Mouse (Mus musculus) urinary bladder, adult 18-20 months (tissue): ENCODE results near the gene Clcnkb.

Experiments used
- DNase-seq, 2 experiments: peaks; one replicate each; pipeline ENCODE4 v3.0.0; 2022; ENCODE audit warnings: low spot score in 2 of 2, mixed read lengths in 2 of 2

The Clcnkb gene

DNA sequence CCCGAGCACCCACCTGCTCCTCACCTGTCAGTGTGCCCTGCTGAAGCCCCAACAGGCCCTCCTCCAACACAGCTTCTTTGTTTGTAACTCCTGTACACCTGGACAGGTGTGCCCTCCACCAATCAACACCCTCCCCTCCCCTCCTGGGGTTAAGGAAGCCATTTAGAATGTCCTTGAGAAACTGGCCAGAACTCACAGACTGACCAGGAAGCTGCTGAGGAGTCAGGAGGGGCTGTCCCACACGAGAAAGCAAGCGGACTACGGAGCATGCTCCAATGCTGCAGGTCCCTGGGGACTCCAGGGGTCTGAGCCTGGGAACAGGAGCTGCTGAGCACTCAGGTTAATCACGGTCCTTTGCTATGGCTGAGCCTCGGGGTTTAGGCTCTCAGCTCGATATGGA lies at the start of gene Clcnkb:
Gene Clcnkb, minus strand, starts transcription at position 91 of the 400 bp plus-strand sequence.
- no peak for DNase-seq

DNA sequence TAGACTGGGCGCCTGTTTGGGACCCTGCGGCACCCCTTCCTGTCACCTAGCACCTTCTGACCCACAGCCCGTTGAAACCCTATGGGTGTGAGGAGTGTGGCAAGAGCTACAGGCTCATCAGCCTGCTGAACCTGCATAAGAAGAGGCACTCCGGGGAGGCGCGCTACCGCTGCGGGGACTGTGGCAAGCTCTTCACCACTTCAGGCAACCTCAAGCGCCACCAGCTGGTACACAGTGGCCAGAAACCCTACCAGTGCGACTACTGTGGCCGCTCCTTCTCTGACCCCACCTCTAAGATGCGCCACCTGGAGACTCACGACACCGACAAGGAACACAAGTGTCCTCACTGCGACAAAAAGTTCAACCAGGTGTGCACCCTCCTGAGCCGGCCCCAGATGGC lies 48.9 kb upstream of the Clcnkb start:
- peak in 1 of 2 experiments; percentile 0 for DNase-seq

DNA sequence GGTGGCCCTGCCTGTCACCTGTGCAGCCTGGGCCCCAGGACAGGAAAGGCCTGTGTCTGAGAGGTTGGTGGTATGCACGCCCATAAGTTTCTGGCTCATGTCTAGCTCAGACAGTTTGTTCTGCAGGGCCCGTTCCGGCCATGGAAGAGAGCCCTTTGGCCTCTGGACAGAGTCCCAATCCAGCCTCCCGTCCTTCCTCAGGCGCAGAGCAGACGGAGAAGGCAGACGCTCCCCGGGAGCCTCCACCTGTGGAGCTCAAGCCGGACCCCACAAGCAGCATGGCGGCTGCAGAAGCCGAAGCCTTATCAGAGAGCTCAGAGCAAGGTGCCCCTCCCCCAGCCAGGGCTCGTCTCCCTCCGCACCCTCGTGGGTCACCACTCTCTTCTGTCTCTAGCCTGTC lies 47.7 kb upstream of the Clcnkb start:
- DNase-seq = no peak

DNA sequence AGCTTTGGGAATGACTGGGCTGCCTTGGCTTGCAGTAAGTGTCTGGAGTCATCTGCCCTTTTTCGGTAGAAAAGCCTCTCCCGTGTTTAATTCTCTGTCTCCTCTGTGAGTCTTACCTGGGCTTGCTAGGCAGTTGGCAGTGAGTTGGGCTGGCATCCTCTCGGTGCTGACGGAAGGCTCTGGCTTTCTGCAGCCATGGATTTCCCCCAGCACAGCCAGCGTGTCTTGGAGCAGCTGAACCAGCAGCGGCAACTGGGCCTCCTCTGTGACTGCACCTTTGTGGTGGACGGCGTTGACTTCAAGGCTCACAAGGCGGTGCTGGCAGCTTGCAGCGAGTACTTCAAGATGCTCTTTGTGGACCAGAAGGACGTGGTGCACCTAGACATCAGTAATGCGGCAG lies 45.8 kb upstream of the Clcnkb start:
- no peak for DNase-seq

DNA sequence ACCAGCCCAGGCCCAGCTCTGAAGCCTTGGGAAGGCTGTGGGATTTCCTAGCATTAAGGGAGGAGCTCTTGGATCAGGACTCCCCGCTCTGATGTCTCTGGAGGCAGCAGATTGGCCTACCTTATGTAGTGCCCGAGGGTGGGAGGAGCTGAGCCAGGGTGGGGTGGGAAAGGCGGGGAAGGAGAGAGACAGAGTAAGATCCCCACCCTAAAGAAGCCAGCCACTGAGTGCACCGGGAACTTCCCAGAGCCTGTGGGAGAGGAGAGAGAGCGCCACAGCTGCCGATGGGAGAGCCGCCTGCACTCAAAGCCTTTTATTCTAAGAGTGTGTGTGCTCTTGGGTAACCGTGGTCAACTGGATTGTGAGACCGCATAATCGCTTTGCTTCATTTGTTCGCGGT lies 45.3 kb upstream of the Clcnkb start:
- DNase-seq = no peak

DNA sequence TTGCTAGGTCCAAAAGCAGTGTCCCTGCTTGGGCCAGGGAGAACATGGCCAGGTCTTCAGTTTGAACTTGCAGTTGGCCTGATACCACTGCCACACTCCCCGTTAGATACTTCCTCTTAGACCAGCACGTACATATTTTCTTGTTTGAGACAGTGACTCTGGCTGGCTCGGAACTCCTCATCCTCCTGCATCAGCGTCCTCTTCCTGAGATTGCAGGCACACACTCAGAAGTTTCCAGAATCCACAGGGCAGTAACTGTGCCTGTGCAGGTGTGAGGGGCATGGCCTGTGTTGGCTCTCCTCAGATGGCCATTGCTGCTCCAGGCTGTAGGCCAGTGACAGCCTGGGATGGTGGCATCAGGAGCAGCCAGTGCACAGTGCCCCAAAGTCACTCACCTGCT lies 44.7 kb upstream of the Clcnkb start:
- DNase-seq = no peak

DNA sequence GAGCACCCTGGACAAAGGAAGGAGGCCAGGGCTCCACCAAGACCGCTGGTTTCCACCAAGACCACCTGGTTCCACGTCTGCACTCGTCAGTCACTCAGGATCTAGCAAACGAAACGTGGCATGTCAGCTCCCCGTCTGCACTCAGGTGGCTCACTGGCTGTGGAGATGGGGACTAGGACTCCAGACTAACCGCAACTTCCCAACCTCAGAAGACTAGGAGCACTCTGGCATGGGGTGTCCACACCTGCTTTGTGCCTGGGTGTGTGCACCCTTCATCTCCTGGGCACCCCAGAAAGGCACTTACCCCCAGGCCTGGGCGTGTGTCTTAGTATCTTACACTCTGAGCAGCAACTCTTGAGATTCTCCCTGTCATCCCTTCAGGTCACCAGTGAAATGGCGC lies 44.0 kb upstream of the Clcnkb start:
- no peak for DNase-seq

DNA sequence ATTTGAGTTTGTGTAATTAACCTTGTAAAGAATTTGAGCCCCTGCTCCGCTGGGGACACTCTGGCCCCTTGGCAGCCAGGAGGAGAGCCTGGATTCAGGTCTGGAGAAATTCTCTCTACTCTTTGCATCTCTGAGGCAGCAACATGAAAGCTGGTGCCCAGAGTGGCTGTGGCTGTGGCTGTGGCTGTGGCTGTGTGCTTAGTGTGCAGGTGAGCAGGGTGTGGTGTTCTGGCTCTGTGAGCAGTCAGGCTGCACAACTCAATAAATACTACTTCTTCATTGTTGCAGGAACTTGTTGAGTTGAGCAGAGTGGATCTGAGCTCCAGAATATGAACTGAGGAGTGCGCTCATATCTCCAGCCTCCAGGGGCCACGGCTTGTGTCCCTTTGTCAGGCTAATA lies 43.1 kb upstream of the Clcnkb start:
- DNase-seq = peak in 1 of 2 experiments; percentile 13

DNA sequence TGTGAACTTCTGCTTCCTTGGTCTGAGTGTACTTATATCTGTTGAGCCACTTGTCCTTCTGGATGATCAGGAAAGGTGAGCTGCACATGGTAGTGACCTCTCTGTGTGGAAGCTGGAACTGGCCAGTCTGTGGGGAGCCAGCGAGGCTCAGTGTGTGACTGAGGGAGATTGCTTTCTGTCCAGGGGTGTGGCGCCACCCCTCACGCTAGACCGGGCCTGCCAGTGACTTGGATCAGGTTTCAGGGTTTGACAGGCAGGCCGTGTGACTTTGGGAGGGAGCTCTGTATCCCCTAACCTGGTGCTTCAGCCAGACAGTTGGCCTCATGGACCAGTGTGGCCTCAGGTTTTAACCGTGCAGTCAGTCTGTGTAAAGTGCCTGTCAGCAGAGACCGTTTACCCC lies 42.4 kb upstream of the Clcnkb start:
- DNase-seq = peak; percentile 64 to 83

DNA sequence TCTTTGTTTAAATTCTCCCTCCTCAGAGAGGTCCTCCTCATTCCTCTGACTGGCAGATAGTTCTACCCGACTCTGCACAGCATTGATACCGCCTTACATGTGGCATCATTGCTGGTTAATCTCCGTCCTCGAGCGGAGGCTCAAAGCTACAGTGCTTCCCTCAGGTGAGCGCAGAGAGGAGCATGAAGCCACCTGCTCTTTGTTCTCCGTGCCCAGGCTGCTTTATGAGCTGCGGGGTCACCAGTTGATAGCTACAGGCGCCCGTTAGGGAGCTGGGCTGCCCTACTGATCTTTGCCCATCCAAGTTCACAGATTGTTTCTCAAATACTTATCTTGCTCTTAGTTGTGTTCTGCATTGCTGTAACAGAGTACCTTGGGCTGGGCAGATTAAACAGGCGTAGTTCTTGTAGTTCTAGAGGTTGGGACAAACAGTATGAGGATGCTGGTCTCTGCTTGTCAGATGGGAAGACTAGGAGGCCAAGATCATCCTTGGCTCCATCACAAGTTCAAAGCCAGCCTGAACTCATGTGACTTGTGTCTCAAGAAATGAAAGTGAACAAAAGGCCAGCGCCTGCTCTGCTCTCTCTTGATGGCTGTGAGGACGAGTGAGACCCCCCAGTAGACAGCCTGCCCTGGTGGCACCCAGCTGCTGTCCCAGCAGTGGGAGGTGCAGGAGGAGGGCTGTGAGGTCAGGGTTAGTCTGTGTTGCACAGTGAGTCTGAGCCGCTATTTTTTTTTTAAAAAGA lies 40.6 kb upstream of the Clcnkb start:
- no peak for DNase-seq

DNA sequence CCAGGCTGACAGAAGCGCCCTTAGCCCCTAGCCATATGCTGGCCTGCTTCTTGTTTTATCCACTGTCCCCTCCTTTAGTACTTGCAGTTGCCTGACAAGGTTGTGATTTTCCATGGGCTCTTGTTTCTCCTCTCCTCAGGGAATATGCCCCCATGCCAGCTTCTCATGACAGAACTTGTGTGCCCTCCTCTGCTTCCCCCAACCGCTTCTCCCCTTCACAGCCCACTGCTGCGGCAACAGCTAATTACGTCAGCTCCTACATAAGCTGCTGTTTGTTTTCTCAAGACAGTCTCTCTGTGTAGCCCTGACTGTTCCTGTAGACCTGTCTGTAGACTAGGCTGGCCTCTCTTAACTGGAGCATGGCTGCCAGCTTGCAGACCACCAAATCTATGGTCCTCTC lies 39.7 kb upstream of the Clcnkb start:
- DNase-seq = no peak

DNA sequence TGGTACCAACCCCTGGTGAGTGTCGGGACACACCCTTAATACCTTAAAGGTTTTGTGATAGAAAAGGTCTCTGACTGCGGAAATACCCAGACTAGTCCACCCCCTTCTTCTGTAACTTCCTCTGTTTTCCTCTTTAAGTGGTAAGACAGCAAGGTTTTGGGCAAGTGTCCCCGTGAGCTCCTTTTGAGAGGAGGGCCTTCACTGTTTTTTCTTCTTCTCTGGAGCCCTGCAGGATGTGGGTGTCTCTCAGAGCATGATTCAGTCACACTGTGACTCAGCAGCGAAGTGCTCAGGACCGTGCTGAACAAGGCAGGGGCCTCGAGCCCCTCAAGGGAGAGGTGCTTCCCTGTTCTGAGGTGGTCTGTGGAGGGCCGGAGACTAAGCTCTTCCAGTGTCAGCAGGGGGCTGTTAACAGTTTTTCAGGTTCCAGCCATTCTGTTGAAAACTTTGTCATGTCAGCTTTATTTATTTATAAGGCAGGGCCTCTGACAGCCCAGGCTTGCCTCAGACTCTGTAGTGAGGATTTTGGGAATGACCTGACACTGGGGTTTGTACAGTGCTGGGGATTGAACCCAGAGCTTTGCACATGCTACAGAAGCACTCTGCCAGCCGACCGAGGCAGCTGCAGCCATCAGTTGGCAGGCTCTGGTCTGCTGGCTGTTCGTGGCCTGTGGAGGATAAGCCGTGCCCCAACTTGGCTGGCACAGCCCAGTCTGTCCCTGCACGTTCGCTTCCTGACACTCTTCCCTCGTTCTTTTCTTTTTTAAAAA lies 39.0 kb upstream of the Clcnkb start:
- DNase-seq = no peak

DNA sequence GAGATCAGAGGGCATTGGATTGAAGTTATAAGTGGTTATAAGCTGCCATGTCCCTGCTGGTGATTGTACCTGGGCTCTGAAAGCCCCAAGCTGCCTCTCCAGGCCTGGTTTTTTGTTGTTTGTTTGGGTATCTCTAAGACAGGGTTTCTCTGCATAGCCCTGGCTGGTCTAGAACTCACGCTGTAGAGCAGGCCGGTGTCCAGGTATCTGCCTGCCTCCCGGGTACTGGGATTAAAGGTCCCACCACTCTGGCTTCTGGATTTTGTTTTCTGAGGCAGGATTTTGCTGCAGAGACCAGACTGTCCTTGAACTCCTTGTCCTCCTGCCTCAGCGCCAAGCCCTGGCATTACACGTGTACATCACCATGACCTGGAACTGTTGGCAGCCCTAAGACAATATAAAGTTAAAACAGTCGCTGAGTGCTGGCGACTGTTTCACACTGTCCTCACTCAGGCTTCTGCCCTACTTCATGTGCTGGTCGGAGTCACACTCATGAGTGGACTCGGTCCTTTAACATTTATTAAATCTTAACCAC lies 36.2 kb upstream of the Clcnkb start:
- DNase-seq = no peak

DNA sequence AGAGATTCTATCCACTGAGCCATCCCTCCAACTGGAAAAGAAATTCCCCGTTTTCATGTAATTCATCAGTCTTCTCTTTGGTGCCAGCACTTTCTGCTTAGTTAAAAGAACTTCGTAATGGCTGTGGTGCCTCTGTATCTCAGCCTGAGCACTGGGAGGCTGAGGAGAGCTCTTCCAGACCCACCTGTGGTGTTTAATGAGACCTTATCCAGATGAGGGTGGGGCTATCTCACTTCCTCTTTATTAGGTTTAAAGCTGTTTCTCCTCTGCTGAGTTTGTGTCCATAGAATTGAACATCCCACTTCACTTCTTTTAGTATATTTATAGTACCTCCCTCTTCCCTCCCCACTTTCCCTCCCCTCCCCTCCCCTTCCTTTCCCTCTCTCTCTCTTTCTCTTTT lies 35.4 kb upstream of the Clcnkb start:
- no peak for DNase-seq

DNA sequence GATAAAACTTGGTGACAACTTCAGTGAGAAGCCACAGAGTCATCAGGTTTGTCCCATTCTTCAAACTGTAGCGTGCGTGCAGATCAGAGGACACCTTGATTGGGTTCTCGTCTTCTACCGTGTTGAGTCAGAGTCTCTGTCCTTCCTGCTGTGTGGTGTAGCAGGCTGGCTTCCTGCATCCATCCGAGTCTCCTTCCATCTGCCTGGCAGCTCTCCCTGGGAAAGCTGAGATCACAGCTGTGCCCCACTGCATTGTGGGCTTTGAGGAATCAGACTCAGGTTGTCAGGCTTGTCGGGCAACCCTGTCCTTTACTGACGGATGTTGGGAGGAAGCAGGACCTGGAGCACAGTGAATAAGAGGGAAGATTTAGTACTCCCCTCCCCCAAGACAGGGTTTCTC lies 30.4 kb upstream of the Clcnkb start:
- peak in 1 of 2 experiments; percentile 1 for DNase-seq

DNA sequence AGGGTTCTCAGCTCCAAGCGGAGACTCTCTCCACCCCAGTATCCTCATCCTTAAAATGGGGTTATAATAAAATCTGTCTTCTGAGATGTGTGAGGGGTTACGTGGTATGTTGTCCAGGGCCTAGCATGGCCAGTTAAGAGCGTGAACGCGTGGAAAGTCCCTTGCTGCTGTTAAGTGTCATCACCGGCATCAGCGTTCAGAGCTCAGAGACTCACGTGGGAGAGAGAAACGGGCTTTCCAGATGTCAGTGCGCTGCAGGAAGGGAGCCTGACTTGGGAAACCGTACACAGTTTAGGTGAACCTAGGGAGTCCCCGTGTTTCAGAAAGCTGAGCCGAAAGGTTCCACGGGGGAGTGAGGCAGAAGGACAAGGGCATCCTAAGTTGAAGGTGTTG lies 29.5 kb upstream of the Clcnkb start:
- no peak for DNase-seq

DNA sequence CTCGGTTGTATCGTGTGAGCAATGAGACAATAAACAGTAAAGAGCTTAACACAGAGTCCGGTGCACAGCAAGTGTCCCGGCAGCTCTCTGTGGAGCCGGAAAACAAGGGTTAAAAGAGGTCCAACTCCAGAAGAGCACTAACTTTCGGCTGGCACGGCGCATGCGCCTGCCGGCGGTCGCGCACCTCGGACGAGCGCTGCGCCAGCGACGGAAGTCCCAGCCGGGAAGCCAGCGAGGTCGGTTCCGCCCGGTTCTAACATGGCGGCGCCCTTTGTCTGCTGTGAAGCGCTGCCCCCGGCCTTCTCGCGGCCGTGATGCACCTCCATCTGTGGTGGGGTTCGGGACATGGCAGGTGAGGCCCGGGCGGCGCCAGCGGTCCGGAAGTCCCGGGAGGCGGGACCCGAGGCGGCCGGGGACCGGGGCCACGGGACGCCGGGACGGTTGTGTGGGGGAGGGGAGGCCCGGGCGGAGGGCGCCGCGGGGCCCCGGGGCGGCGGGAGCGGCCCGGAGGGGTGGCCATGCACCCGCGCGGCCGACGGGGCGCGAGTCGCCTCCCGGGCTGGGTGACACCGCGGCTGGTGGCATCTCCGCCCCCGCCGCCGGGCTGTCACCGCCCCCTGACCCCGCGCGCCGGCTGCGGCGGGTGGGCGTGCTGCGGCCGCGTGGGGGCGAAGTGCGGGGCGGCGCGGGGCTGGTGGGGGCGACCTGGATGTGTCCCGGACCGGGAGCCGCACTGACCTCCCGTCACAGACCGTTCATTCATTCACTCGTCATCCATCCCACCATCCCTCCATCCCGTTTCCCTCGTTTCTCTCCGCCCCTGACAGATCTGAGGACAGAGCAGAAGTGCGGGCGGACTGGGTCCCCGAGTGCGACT lies 28.9 kb upstream of the Clcnkb start, which contains the start of gene Zbtb17:
Gene Zbtb17, plus strand, starts transcription at position 204 of the 877 bp plus-strand sequence.
- peak; percentile 82 to 84 for DNase-seq

DNA sequence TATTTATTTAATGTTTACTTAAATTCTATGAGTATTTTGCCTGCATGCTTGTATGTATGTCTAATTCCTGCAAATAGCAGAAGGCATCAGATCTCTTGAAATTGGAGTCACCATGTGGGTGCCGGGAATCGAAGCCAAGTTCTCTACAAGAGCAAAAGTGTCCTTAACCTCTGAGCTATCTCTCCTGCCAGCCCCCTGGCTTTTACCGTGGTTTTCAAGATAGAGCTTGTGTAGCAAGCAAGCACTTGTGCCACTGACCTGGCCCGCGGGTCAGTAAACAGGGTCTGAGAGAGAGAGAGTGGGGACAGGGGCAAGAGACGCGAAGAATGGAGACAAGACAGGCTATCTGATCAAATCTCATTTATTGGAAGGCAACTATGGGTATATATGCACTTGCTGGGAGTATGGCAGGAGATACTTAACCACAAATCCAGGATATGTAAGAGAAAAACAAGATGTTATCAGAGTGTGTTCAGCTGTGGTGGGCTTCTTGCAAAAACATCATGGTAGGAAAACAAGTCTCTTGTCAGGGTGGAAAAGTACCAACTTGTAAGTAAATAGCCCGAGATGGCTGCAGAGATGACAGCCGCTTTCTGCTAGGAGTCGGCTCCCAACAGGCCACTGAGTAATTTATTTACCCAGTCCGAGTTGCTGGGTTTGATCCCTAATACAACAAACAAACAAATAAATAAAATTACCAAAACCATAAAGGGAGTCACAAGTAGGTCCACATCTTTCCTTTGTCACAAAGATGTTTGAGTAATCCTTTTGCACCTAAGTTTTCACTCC lies 28.0 kb upstream of the Clcnkb start:
- DNase-seq = no peak

DNA sequence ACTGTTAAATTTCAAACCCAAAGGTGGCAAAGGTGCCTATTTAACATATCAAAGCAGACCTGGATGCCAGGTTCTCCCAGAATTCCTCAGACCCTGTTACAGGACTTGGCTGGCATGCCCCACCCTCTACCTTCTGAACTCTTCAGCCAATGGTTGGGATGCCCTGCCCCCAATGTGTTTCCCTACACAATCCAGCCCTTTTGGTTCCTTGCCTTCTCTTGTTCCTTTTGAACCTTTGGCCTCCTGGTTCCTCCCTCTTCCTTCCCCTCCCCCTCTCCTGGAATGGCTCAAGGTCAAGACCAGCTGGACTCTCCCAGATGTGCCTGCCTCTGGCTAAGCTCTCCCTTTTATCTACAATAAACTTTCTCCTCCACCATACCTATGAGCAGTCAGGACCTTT lies 25.1 kb upstream of the Clcnkb start:
- no peak for DNase-seq

DNA sequence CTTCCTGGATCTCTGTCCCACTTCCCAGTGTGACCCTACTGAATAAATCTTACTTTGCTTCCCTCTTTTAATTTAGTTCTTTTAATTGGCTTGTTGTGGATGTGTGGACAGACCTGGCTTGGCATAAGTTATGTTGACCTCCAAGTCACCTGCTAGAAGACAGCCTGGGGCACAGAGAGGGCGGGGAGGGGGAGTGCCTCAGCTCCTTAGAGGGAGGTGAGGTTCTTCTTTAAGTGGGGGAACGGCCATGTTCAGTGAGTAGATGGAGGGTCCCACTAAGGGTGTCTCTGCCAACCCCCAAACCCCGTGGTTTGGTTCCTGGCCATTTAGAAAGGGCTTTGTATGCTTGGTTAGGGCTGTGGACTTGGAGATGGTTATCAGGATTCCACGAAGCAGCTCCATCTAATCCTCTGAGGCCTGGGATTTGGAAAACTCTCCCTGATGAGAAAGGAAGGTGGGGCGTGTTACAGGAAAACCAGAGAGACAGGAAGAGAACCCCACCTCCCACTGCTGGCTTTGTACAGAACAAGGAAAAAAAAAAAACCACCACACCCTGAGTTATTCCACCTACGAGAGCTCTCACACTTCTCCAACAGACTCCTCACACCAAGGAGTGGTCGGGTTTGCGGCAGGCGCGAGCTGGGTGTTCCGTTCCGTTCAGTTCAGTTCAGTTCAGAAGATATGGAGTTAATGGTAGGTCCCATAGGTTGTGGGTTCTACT lies 23.4 kb upstream of the Clcnkb start:
- no peak for DNase-seq

DNA sequence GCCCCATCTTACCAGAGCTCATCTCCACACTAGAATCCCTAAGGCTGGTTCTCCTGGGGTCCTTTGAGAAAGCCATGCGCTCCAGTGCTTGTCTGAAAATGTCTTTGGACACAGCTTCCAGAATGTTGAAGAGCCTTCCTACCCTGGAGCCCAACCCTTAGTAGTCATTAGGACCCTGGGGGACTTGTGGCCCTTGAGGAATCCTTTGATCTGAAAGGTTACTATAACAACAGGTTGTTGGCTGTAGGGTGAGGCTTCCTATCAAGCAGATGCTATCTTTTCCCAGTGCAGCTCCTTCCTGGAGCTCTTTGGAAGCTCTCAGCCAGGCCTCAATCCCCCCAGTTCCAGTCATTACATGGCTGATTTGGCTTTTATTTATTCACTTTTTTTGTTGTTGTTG lies 20.2 kb upstream of the Clcnkb start, which contains the start of gene Srarp:
Gene Srarp, minus strand, starts transcription at position 132 of the 400 bp plus-strand sequence.
- DNase-seq = no peak
